8 mouse cellular contexts compared by ENCODE assay signal in genomic region chr2:71690277-71691161, GRCm38 (mm10). TPM values are rescaled to one million over a fixed set of nuclear protein-coding genes. Genes with fewer than 3 reads are reported as not detected.
A peak's percentile ranks its signal among the peaks of the same experiment; 100 is the strongest.
DNase-seq lines count a peak whose midpoint lies in the region; ATAC-seq and TF ChIP-seq lines count a peak whose summit lies in the region.

No protein-coding gene starts in this region.

- DNase-seq in cerebellum, adult 2 months: no peak
- DNase-seq in cerebellum, adult 11 months: no peak
- DNase-seq in adrenal gland, postnatal 10 days: peak; percentile 74
- DNase-seq in gastrocnemius, postnatal 14 days: peak; percentile 48
- peak; percentile 81 for DNase-seq in lung, postnatal 14 days
- no peak for DNase-seq in right cerebral cortex, postnatal 25 days
- DNase-seq in embryo, embryonic 9.5 days (ENCODE audit: extremely low spot score): no peak

- no peak for TF ChIP-seq POLR2A in cerebellum, adult 2 months (IDR thresholded peaks at IDR 0.05; ENCODE audit: borderline replicate concordance, insufficient read depth, low read length)

- H3K27me3 ChIP-seq in cerebellum, adult 2 months (ENCODE audit: control insufficient read depth, insufficient read depth, low read length): no peaks in the 10 kb centered on the region; the same call in 1 of the 2 replicates
- H3K27me3 ChIP-seq in intestine, embryonic 15.5 days (replicated peaks): no peaks in the 10 kb centered on the region

- H3K36me3 ChIP-seq in intestine, embryonic 15.5 days: no peaks in the 10 kb centered on the region

- WGBS in cerebellum, adult 2 months: 14% methylated on average over 27 of the region's 27 CpGs
- WGBS in intestine, embryonic 15.5 days: 46% methylated on average over 27 of the region's 27 CpGs

- H3K9ac ChIP-seq in intestine, embryonic 15.5 days: no peak overlapping the region

- H3K4me3 ChIP-seq in cerebellum, adult 2 months (replicated peaks; ENCODE audit: insufficient read depth, low read depth, low read length): peak overlapping the region; percentile 9
- H3K4me3 ChIP-seq in intestine, embryonic 15.5 days (replicated peaks): 0 out of 2 replicates have a peak overlapping the region, but pooled peaks have one; percentile 1

- TF ChIP-seq CTCF in cerebellum, adult 2 months (IDR thresholded peaks at IDR 0.05; ENCODE audit: borderline replicate concordance, insufficient read depth, low read depth, low read length): no peak

- H3K4me1 ChIP-seq in cerebellum, adult 2 months (ENCODE audit: control insufficient read depth, insufficient read depth, low read length): no peaks in the 10 kb centered on the region
- H3K4me1 ChIP-seq in intestine, embryonic 15.5 days (replicated peaks): no peaks in the 10 kb centered on the region; the same call in 1 of the 2 replicates

- ATAC-seq in intestine, embryonic 15.5 days: peak; percentile 92

- intact Hi-C loops in gastrocnemius, postnatal 14 days (cut with DNase I; ENCODE audit: low total_unique reads): no loop called here

- peak overlapping the region; percentile 43 for H3K4me2 ChIP-seq in intestine, embryonic 15.5 days (replicated peaks)

- no peaks in the 10 kb centered on the region for H3K9me3 ChIP-seq in intestine, embryonic 15.5 days

- H3K27ac ChIP-seq in cerebellum, adult 2 months (ENCODE audit: insufficient read depth, low read length): no peak overlapping the region
- peak overlapping the region; percentile 54; the same call in 1 of the 2 replicates for H3K27ac ChIP-seq in intestine, embryonic 15.5 days

RNA-seq across cellular contexts. Expression of gene Itga6, which starts 54.9 kb away (rescaled TPM):
- 23.6 and 26.0 TPM in 2 replicates for polyA plus RNA-seq in cerebellum, adult 2 months (2012; rRNA removed)
- 100 to 1,000 TPM; 145 to 179 TPM for total RNA-seq in adrenal gland, postnatal 10 days (2021)
- total RNA-seq in gastrocnemius, postnatal 14 days (2021): 10 to 100 TPM; 33.2 to 40.0 TPM
- polyA plus RNA-seq in intestine, embryonic 15.5 days (2015; fragmentation: Nextera tagmentation; extraction: Ambion mirVana): 47.6 and 48.1 TPM in 2 replicates

Comparison
In these comparisons a context has a peak if more than half of its experiments do, and no peak if none do; other contexts are left out.
1. DNase-seq: peak in adrenal gland, postnatal 10 days (single experiment), gastrocnemius, postnatal 14 days (single experiment) and lung, postnatal 14 days (single experiment); none in cerebellum, adult 2 months (0 of 2), cerebellum, adult 11 months (single experiment), right cerebral cortex, postnatal 25 days (single experiment) and embryo, embryonic 9.5 days (single experiment).